Mouse (Mus musculus) brown adipose tissue, adult 24 weeks (tissue): Measurements from ENCODE around the gene Epgn. TPM values are rescaled to one million over a fixed set of nuclear protein-coding genes. Genes with fewer than 3 reads are reported as not detected.
A peak's percentile ranks its signal among the peaks of the same experiment; 100 is the strongest.

Experiments used
- H3K27ac ChIP-seq: fragments of 200-500 bp; replicated peaks from 2 replicates; pipeline ENCODE4 v1.5.1; 2012; ENCODE audit warnings: low read depth, mild to moderate bottlenecking, low read length
- H3K4me1 ChIP-seq: fragments of 200-500 bp; 2 replicates; pipeline ENCODE4 v1.6.1; 2012; ENCODE audit warnings: low read length, mixed read lengths; ENCODE audit not compliant: control insufficient read depth, insufficient read depth, insufficient read length
- H3K4me3 ChIP-seq: fragments of 200-500 bp; 2 replicates; pipeline ENCODE4 v1.5.1; 2012; ENCODE audit warnings: low read depth, mild to moderate bottlenecking, low read length, moderate library complexity; ENCODE audit not compliant: insufficient read depth
- polyA plus RNA-seq: library from polyadenylated mRNA; stranded (reverse); fragments of >200 nt; gene quantifications from 2 replicates; pipeline ENCODE4 v1.2.4, GENCODE M21; 2012; ENCODE audit not compliant: missing spikeins, insufficient read depth, insufficient read length

The Epgn gene
- polyA plus RNA-seq = not detected in 2 replicates

DNA sequence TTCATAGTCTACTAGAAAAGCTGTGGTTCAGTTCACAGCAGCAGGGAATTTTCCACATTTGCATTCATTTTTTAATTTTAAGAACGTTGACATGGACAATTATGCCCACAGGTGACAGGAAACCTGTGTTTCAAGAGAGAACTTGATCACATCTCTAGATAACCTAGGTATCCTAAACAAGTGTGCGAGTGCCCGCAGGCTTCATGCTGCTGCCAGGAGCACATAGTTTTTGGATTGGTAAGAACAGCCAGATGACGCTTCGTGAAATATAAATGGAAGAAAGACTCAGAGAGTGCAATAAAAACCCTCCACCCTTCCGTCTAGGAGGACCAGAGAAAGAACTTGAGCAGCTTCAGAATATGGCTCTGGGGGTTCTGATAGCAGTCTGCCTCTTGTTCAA lies at the start of gene Epgn:
TSS of gene Epgn (plus strand) at position 301 of the 400 bp plus-strand sequence.
- Histone ChIP-seq H3K4me1 (no peaks in the 10 kb centered on the region), H3K4me3 (no peak within 1 kb of the TSS), H3K27ac (no peak within 1 kb of the TSS)

GRCm38 (mm10) chr5:90980297-90980696 lies 47.0 kb upstream of the Epgn start:
- no peaks in the 10 kb centered on the region for H3K4me1 ChIP-seq
- no peak overlapping the region for H3K27ac ChIP-seq
- H3K4me3 ChIP-seq = no peak overlapping the region

DNA sequence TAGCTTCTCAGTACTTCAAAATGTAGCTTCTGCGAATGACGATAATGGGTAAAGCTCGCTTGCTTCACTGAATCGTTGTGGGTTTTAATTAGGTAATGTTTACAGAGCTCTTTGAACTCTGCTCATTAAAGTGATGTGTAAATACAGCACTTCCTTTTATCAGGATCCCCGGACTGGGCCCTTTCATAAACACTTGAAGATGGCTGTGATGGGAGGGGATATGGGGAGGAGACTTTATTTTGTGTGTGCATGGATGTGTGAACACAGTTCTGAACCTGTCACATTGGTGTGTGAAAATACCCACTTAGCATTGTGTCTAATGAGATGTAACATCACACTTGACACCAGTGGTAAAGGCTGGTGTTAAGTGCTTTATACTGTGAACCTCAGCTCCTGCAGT lies 39.7 kb upstream of the Epgn start:
- H3K4me3 ChIP-seq = no peak overlapping the region
- H3K4me1 ChIP-seq = no peaks in the 10 kb centered on the region
- no peak overlapping the region for H3K27ac ChIP-seq

DNA sequence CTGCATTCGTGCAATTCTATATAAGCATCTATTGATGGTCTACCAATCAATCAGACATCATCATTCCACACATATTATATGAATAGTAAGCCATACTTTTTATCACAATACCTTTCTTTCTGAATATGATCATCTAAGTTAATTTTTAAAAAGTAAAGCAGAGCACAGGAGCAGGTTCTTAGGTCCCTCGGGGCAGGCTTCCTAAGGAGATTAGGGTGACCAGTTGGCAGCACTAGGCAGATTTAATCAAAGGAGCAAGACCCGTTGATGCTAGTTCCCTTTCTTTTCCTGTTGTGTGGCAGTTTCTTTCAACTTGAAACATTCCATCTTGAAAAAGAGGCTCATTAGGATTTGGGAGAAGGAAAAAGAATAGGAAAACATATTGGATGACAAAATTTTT lies 39.1 kb upstream of the Epgn start:
- H3K4me1 ChIP-seq = no peaks in the 10 kb centered on the region
- H3K27ac ChIP-seq = no peak overlapping the region
- no peak overlapping the region for H3K4me3 ChIP-seq

DNA sequence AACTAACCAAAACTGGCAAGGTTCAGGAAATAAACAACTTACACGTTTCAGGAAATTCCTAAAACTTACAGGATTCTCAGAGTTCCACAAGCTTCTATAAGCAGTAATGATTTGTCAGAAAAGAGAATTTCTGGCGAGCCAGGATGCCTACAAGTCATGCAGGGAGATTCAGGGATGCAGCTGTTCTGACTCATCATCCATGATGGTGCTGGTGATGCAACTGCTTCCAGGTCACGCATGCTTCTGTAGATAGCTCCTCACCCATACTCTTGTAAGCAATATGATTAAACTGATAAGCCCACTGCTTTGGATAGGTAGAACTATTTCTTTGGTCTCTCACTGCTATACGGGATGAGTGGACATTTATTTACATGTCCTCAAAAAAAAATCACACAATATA lies 38.7 kb upstream of the Epgn start:
- Histone ChIP-seq H3K27ac (no peak overlapping the region), H3K4me3 (no peak overlapping the region), H3K4me1 (no peaks in the 10 kb centered on the region)

GRCm38 (mm10) chr5:90999942-91000341 lies 27.3 kb upstream of the Epgn start:
- no peak overlapping the region for H3K27ac ChIP-seq
- no peaks in the 10 kb centered on the region for H3K4me1 ChIP-seq
- no peak overlapping the region for H3K4me3 ChIP-seq

DNA sequence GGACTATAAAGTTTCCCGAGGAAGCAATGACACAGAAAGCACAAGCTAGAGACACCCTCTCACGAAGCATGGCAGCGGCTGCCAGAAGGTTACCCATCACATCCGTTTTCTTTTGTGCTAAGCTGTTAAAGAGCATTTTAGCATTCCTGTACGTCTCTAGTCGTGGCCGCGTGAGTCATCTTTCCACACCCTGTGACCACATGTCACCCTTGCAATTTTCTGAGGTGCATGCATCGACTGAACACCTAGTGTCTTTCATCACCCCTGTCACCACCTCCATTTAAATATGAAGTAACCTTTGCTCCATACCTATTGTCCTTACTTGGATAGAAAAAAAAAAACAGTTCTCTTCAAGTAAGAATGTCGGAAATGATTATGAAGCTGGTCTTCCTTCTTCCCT lies 12.0 kb upstream of the Epgn start:
- Histone ChIP-seq H3K4me1 (no peaks in the 10 kb centered on the region), H3K4me3 (no peak overlapping the region), H3K27ac (no peak overlapping the region)

DNA sequence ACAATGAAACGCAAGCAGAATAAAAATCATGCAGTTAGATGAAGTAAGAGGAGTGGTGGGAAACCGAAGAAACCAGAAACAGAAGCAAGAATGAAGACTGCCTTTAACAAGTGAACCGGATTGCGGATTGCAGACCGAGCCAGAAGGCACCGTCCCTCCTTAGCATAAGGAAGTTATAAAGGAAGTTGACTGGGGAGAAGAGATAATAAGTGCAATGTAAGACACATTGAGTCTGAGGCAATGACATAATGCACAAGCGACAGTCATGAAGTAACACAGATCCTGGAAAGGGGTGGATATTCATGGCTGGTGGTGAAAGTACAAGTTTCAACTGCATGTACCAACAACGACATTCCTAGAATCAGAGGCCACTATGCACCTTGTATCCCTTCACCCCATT lies 4.2 kb upstream of the Epgn start:
- Histone ChIP-seq H3K27ac (no peak overlapping the region), H3K4me1 (no peaks in the 10 kb centered on the region), H3K4me3 (no peak overlapping the region)

- no peak overlapping the region for H3K27ac ChIP-seq
- no peaks in the 10 kb centered on the region for H3K4me1 ChIP-seq
- H3K4me3 ChIP-seq = no peak overlapping the region
Observed at GRCm38 (mm10) chr5:91027840-91028239, 576 bp downstream of the Epgn start.

DNA sequence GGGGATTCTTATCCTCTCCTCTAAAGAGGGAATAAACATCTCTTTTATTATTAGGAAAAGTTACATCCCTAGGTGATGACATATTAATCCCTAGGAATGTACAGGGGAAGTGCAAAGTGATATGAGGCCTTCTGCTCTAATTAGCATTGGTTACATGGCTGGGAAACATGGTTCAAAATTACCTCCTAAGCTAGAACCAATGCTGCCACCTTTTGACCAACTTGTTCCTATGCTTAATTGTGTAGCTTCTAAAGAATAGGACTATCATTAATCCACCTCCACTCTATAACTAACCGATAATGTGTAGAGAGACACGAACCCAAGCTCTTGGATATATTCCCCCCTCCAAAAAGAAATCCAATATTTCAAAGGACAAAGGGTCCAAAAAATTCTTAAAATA lies 3.4 kb downstream of the Epgn start:
- Histone ChIP-seq H3K4me3 (no peak overlapping the region), H3K27ac (no peak overlapping the region), H3K4me1 (no peaks in the 10 kb centered on the region)

DNA sequence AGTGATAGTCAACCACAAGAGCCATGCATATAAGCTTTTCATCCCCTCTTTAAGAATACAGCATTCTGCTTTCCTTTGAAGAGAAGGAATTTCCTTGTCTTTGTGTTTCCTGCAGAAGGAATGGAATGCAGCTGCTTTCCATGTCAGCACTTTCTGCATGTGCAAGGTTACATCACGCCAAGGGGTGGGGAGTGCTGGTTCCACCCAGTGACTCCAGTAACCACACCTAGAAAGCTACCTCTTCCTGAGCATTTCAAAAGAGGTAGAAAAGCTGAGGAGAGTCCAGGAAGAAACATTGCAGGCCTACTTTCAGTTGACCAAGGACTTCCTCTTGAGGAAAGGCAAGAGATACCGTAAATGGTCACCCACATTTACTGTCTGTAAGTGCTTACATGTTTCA lies 8.1 kb downstream of the Epgn start:
- Histone ChIP-seq H3K4me1 (peaks cover 2% of the 10 kb centered on the region; the same call in 1 of the 2 replicates), H3K27ac (no peak overlapping the region), H3K4me3 (no peak overlapping the region)

GRCm38 (mm10) chr5:91036628-91037027 lies 9.4 kb downstream of the Epgn start:
- Histone ChIP-seq H3K4me1 (peaks cover 2% of the 10 kb centered on the region; the same call in 1 of the 2 replicates), H3K27ac (peak overlapping the region; percentile 48; the same call in 1 of the 2 replicates), H3K4me3 (no peak overlapping the region)

GRCm38 (mm10) chr5:91037756-91038155 lies 10.5 kb downstream of the Epgn start:
- no peak overlapping the region for H3K27ac ChIP-seq
- peaks cover 2% of the 10 kb centered on the region; the same call in 1 of the 2 replicates for H3K4me1 ChIP-seq
- H3K4me3 ChIP-seq = no peak overlapping the region

DNA sequence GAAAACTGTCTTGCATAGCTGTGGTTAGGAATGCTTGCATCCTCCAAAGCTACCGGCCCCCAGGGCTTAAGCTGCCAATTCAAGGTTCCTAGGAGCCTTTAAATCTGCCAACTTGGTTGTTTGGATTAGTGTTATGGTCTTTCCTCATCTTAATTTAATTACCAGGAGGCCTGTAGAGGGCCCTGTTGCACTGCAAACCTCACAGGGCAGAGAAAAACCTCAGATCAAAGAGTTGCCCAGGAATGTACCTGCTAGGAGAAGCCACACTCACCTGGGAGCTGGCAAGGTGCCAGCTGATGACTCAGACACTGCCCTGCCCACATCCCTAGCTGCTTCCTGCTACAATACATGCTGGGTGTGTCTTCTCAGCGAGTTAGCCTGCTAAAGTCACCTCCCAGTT lies 11.3 kb downstream of the Epgn start:
- Histone ChIP-seq H3K27ac (no peak overlapping the region), H3K4me3 (no peak overlapping the region), H3K4me1 (peaks cover 2% of the 10 kb centered on the region; the same call in 1 of the 2 replicates)

GRCm38 (mm10) chr5:91038963-91039362 lies 11.7 kb downstream of the Epgn start:
- Histone ChIP-seq H3K27ac (no peak overlapping the region), H3K4me3 (no peak overlapping the region), H3K4me1 (peaks cover 2% of the 10 kb centered on the region; the same call in 1 of the 2 replicates)

GRCm38 (mm10) chr5:91047987-91048386 lies 20.7 kb downstream of the Epgn start:
- Histone ChIP-seq H3K4me3 (no peak overlapping the region), H3K27ac (no peak overlapping the region), H3K4me1 (no peaks in the 10 kb centered on the region)

- Histone ChIP-seq H3K4me3 (no peak overlapping the region), H3K27ac (no peak overlapping the region), H3K4me1 (no peaks in the 10 kb centered on the region)
Observed at GRCm38 (mm10) chr5:91048397-91048796, 21.1 kb downstream of the Epgn start.
